Mouse (Mus musculus) inflammation-experienced regulatory T-cells, adult 6 months (primary cell): ENCODE measurements around the gene Atic. TPM values are rescaled to one million over a fixed set of nuclear protein-coding genes. Genes with fewer than 3 reads are reported as not detected.

Source experiments
- ATAC-seq: one replicate; pipeline ENCODE4 v1.8.0; 2017
- polyA plus RNA-seq, 3 experiments: library from polyadenylated mRNA; unstranded; fragments of 100-300 nt; shearing (Covaris generic); gene quantifications; one replicate each; pipeline ENCODE4 v1.2.1; 2017

Gene Atic
- polyA plus RNA-seq, 3 experiments from 2014 or later, result 39.5 to 75.7 (median 60.7) TPM

DNA sequence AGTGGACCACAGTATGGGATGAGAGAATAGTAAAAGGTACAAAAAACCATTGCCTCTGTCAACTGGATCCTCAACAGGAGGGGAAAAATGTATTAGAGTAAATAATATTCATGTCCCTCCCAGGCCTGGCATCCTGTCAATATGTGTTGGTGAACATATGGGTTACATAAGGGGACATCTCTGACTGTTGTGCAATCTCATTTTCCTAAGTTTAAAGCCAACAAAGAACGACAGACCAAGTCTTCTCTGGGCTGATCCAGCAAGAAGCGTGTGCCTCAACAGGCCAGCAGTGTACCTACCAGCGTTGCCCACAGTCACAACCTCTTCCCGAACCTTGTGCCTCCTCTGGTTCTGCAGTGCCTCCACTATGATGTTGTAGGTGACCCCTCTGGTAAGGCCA lies 38.4 kb downstream of the Atic start:
- ATAC-seq, result no peak

DNA sequence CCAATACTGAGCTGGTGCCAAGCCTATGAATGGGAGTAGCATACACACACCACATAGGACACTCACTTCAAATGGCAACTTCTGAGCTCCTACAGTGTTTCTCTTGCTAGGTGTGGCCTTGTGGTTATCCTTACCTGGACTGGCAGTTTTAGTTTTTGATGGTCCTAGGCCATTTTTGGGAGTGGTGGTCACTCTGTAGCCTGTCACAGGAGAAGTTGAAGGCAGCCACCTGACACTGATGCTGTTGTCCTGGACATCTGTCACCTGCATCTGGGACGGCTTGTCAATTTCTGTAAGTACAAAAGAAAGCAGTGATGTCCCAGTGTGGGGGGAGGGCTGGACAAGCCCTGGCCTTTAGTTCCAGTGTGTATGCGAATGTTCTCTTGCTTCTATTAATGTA lies 48.8 kb downstream of the Atic start:
- no peak for ATAC-seq

DNA sequence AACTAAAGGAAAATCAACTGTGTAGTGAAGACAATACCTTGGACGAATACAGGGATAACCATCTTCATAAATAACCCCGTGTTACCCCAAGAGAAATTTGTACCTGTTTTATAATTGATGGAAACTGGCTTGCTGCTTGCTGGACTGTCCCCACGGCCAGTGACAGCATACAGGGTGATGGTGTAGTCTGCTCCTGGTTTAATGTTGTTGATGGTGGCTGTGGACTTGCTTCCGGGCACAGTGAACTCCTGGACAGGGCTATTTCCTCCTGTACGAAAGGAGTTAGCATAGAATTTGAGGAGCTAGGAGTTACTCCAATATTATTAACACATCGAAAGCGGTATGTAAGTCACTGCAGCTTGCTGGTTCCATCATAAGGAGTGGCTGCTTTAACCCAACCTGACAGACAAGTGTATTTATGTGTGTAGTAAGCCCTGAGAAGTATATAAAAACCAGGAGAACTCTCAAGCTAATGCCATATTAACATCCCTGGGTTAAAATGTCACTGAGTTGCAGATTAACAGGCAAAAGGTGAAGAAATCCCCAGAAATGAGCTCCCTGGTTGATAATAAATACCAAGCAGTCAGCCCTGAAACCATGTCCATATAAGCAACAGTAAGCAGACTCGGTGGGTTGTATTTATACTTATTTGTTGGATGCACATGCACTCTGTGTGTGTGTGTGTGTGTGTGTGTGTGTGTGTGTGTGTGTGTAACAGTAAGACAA lies 49.8 kb downstream of the Atic start:
- ATAC-seq, result no peak

DNA sequence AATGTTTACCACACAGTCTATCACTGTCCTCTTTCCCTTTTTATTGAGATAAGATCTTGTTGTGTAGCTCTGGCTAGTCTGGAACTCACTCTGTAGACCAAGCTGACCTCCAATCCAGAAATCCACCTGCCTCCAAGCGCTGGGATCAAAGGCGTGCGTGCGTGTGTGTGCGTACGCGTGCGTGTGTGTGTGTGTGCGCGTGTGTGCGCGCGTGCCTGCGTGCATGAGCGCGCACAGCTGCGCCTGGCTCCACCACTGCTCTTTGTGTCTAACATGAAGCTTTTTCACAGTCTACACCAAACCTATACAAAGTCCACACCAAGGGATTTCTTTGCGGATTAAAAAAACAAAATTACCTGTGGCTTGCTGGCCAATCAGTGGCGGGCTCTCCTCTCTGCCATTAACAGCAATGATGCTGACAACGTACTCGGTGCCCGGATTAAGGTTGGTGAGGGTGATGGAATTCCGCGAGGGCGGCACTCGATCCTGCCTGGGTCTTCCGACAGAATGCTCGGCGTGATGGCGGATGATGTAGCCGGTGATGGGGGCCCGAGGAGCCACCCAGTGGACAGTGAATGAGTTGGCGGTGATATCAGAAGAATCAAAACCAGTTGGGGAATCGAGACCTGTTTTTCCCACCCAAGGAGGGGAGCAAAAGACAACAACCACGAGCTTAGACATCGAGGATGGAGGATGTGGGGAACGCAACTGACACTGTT lies 52.3 kb downstream of the Atic start:
- no peak for ATAC-seq

DNA sequence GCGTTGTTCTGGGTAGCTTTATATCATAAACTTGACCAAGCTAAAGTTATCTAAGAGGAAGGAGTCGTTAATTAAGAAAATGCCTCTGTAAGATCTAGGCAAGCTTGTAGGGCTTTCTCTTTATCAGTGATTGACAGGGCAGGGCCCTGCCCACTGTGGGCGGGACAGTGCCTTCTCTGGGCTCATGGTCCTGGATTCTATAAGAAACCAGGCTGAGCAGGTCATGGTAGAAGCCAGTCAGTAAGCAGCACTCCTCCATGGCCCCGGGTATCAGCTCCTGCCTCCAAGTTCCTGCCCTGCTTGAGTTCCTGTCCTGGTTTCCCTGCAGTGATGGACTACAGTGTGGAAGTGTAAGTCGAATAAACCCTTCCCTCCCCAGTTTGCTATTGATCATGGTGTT lies 53.0 kb downstream of the Atic start:
- ATAC-seq, result no peak

DNA sequence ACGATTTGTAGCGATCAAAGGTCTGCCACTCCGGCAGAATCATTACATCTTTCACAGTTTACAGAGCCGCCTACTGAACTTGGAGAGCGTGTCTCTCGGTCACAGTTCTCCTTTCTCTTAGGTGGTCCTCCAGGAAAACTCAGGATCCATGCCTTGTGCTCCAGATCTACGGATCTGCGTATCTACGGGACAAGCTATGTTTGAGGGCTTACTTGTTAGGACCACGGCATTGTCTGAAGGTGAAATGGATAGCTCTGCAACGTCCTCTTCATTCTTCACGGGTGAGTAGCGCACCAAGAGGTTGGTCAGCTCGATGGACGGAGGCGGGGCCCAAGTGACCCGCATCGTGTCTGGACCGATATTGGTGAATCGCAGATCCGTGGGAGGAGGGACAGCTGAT lies 55.3 kb downstream of the Atic start:
- ATAC-seq, result no peak

DNA sequence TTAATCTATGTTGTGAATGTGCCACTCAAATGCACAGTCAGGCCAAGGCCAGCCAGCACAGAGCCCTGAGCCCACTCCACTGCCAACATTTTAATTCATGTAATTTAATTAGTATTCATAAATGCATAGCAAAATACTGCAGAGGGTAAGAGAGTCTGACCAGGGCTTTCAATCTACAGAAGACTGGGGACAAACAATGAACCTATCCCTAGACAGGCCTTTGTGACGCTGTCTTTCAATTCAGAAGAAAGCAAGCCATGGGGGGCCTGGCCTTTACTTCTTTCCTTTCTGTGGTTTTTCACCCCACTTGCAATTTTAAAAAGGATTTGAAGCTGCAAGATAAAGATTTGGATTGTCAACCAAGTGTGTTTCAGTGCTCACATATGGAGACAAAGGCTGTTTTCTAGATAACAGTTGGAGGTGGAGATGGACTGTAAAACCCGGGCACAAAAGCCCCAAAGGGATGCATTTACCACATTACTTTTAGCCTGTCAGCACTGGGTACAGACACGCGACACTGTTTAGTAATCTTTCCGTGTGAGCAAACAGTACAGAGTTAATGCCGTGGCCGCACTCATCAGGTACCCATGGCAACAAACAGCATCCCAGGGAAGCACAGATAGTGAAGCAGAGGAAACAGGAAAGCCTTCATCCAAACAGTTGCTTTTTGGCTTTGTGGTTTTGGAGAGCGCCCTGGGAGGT lies 57.7 kb downstream of the Atic start:
- ATAC-seq, result no peak

DNA sequence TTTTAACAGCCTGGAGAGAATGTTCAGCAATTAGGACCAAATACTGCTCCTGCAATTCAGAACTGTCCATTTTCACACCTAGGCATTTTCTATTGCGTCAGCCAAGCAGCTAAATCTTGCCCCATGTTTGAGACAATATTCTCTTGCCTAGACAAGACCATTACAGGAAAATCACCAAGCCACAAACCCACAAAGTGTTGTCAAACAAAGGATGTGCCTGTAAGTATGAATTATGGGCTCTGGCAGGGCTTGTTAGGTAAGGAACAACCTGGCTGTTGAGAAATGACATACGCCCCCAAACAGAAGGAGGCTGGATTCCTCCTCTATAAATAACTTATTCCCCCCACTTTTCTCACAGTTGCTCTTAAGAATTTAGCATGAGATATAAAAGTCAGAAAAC lies 64.6 kb downstream of the Atic start:
- ATAC-seq, result no peak

DNA sequence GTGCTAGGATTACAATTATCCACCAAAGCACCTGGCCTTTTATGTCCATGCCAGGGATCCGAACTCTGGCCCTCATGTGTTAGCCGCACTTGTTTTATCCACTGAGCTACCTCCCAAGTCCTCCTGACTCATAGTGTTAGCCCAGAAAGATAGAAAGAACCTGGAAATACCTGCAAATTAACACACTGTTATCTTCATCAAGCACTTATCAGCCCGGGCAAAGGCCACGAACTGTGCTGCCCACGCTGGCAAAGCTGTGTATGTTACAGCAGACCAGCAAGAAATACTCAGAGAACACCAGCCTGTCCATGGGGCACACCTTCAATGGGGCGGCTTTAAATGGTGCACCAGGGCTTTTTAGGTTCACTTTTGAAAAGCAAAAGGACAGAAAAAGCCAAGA lies 66.7 kb downstream of the Atic start:
- no peak for ATAC-seq

Other genes starting within 250 kb of the Atic start
- not detected for gene Abca12, start 142.2 kb upstream of the Atic start, polyA plus RNA-seq
- under 1 TPM in 2 of 3 experiments, not detected in 1; 0.40 to 0.49 TPM for gene Fn1, start 96.0 kb downstream of the Atic start, polyA plus RNA-seq